Mouse (Mus musculus): ENCODE results near the gene Zcchc18. TPM values are rescaled to one million over a fixed set of nuclear protein-coding genes. Genes with fewer than 3 reads are reported as not detected.
"Not testable (repeated sequence)": the region's sequence is repeated elsewhere in the genome, so short reads cannot be mapped to it uniquely, and the experiment has no call there.

The Zcchc18 gene
- 82.3 and 88.8 TPM in 2 replicates for polyA plus RNA-seq (2014; fragmentation: Nextera tagmentation; extraction: Ambion mirVana)

DNA sequence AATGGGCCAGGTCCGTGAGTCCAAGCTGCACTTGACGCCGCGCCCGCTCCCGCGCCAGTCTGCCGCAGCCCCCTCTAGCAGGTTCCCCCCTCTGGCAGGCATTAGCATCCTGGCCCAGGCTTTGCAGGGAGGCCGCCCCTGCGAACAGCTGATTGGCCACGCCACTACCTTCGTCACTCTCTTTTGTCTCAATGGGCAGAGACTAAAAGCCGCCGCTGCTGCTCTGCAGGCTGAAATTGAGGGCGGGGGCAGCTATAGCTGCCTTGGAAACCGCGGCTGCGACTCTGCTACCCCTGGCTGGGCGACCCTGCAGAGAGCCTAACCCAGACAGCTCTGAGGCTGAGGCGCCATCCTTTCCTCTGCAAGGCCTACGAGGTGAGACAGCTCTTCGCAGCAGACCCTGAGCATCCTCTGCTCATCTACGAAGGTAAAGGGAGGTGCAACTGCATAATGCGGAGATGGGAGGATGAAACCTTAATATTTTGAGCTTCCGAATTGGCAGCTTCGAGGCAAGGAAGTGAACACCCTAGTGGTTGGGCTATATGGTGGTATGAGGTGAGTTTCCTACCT lies at the start of gene Zcchc18:
Gene Zcchc18 (plus strand): TSS at position 178 of the 570 bp plus-strand sequence.
- WGBS = 20% methylated on average over 26 of the region's 26 CpGs
- peak within 1 kb of the TSS; percentile 32 for H3K4me3 ChIP-seq (ENCODE audit: low read depth, low read length)
- peak within 1 kb of the TSS; percentile 46 for H3K9ac ChIP-seq (ENCODE audit: low read length)
- no peaks in the 10 kb centered on the region for H3K4me1 ChIP-seq (ENCODE audit: control insufficient read depth, insufficient read depth, low read length)
- no peaks in the 10 kb centered on the region for H3K36me3 ChIP-seq (ENCODE audit: control insufficient read depth, insufficient read depth, low read length)
- H3K27me3 ChIP-seq (ENCODE audit: control insufficient read depth, insufficient read depth, low read length) = 0 out of 2 replicates have a peak, but pooled peaks cover 2% of the 10 kb centered on the region
- DNase-seq (ENCODE audit: low spot score) (peak; percentile 85), ATAC-seq (ENCODE audit: insufficient read depth, low FRiP score, low TSS enrichment) (peak; percentile 100)
- 0 out of 2 replicates have a peak within 1 kb of the TSS, but pooled peaks have one; percentile 27 for H3K27ac ChIP-seq (ENCODE audit: low read depth, low read length)
- H3K9me3 ChIP-seq (ENCODE audit: control insufficient read depth, low read length) = no peaks in the 10 kb centered on the region
- H3K4me2 ChIP-seq (ENCODE audit: low read depth) = peak within 1 kb of the TSS; percentile 47

DNA sequence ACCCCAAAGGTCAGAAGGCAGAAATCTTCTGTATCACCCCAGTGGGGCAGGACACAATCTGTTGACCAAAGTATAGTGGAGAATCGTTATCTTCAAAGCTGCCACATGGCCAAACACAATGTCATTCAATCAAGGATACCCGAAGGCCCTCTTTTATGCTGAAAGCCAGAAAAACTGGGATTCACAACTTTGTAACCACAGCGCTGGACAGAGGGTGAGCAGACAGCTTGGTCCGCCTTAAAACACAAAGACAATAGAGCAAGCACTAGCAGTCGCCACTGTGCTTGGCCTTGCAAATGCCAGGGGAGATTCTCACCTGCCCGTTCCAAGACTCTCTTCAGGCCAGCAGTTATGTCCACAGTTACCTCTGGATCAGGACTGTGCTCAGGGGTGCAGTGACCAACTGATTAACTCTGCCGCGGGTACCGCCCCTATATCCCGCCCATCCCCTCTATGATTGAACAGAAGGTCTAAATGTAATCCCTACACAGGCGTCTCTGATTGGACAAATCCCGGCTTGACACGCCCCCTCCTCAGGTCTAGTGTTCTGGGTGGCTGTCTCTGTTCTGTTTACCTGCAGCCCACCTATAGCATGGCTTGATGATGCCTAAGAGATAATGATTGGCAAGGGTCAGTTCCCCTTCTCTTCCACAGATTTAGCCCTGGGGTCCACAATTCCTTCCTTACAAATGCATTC lies 35.2 kb upstream of the Zcchc18 start:
- WGBS = 31% methylated on average over 13 of the region's 13 CpGs
- not testable (repeated sequence) for H3K27ac ChIP-seq (ENCODE audit: low read depth, low read length); H3K9ac ChIP-seq (ENCODE audit: low read length); H3K4me1 ChIP-seq (ENCODE audit: control insufficient read depth, insufficient read depth, low read length); H3K4me3 ChIP-seq (ENCODE audit: low read depth, low read length); H3K36me3 ChIP-seq (ENCODE audit: control insufficient read depth, insufficient read depth, low read length); H3K9me3 ChIP-seq (ENCODE audit: control insufficient read depth, low read length); H3K27me3 ChIP-seq (ENCODE audit: control insufficient read depth, insufficient read depth, low read length)
- DNase-seq (ENCODE audit: low spot score) (peak; percentile 64), ATAC-seq (ENCODE audit: insufficient read depth, low FRiP score, low TSS enrichment) (peak; percentile 99)
- H3K4me2 ChIP-seq (ENCODE audit: low read depth) = peak overlapping the region; percentile 41

DNA sequence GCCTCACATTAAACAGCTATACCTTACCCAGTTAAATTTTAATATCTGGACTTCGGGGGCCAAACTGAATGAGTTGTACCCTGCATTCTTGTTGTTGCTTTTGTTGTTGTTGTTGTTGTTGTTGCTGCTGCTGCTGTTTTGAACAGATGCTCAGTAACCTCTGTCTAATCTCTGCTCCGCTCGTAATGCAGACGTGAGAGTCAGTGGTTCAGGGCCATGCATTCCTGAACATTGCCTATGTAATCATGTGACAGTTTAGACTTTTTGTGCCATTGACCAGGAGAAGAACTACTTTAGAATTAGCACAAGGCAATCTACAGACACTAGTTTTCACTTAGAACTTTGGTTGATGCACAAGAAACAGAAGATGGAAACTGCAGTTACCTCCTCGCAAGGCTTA lies 34.7 kb upstream of the Zcchc18 start:
- H3K36me3 ChIP-seq (ENCODE audit: control insufficient read depth, insufficient read depth, low read length); H3K4me1 ChIP-seq (ENCODE audit: control insufficient read depth, insufficient read depth, low read length); H3K4me2 ChIP-seq (ENCODE audit: low read depth); DNase-seq (ENCODE audit: low spot score); H3K27ac ChIP-seq (ENCODE audit: low read depth, low read length); H3K9ac ChIP-seq (ENCODE audit: low read length); H3K9me3 ChIP-seq (ENCODE audit: control insufficient read depth, low read length); H3K27me3 ChIP-seq (ENCODE audit: control insufficient read depth, insufficient read depth, low read length); H3K4me3 ChIP-seq (ENCODE audit: low read depth, low read length): not testable (repeated sequence)
- ATAC-seq (ENCODE audit: insufficient read depth, low FRiP score, low TSS enrichment) = 0 out of 2 replicates have a peak, but pooled peaks have one; percentile 32
- WGBS = 64% methylated on average over 5 of the region's 5 CpGs

DNA sequence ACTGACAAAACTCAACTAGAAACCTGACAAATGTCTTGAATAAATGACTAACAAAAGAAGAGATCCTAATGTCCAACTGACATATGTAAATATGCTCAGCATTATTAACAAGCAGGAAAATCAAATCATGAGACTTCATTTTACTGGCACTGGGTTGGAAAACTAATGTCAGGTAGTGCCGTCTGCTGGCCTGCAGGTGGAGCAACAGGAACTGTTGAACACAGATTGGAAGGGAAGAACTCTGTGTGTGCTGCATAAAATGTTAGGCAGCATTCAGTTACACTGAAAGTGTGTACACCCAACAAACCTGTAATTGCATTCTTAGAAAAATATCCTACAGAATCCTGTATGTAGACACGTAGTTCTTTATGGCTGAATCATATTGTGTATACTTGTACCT lies 33.3 kb upstream of the Zcchc18 start:
- H3K4me1 ChIP-seq (ENCODE audit: control insufficient read depth, insufficient read depth, low read length) = no peaks in the 10 kb centered on the region
- H3K27me3 ChIP-seq (ENCODE audit: control insufficient read depth, insufficient read depth, low read length) = no peaks in the 10 kb centered on the region
- ATAC-seq (ENCODE audit: insufficient read depth, low FRiP score, low TSS enrichment) (no peak), DNase-seq (ENCODE audit: low spot score) (no peak)
- no peak overlapping the region for H3K27ac ChIP-seq (ENCODE audit: low read depth, low read length)
- no peak overlapping the region for H3K4me2 ChIP-seq (ENCODE audit: low read depth)
- no peak overlapping the region for H3K4me3 ChIP-seq (ENCODE audit: low read depth, low read length)
- H3K9me3 ChIP-seq (ENCODE audit: control insufficient read depth, low read length) = no peaks in the 10 kb centered on the region
- no peaks in the 10 kb centered on the region for H3K36me3 ChIP-seq (ENCODE audit: control insufficient read depth, insufficient read depth, low read length)
- WGBS = 23% methylated on average over 2 of the region's 2 CpGs
- H3K9ac ChIP-seq (ENCODE audit: low read length) = no peak overlapping the region

DNA sequence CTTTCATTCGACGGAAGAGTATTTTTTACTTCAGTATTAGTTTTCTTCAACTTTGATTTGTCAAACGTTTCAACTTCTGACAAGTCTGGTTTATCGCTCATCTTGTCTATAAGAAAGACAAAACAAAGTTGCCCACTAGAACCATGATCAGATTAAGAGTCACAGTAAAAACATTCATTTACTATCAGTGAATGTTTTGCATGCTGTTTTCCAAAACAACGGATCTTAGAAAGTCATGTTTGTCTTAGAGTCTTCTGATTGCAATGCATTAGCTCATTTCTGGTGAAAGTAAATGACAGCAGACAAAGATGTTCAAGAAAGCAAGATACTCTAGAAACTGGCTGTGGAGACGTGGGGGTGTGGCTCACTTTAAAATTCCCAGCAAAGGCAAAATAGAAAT lies 17.6 kb upstream of the Zcchc18 start, which contains the start of gene Tmsb15b2:
Gene Tmsb15b2 (minus strand): TSS at position 101 of the 400 bp plus-strand sequence.
- not testable (repeated sequence) for DNase-seq (ENCODE audit: low spot score); H3K27ac ChIP-seq (ENCODE audit: low read depth, low read length)

DNA sequence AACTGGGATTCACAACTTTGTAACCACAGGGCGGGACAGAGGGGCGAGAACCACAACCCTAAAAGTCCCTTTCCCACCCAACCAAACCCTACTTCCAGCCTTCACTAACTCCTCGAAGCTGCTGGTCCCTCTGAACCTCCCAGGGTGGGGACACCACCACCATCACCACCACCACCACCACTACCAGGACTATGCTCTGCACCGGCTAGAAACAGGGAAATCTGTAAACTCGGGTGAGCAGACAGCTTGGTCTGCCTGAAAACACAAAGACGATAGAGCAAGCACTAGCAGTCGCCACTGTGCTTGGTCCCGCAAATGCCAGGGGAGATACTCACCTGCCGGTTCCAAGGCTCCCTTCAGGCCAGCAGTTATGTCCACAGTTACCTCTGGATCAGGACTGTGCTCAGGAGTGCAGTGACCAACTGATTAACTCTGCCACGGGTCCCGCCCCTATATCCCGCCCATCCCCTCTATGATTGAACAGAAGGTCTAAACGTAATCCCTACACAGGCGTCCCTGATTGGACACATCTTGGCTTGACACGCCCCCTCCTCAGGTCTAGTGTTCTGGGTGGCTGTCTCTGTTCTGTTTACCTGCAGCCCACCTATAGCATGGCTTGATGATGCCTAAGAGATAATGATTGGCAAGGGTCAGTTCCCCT lies 16.4 kb upstream of the Zcchc18 start, which contains the start of the genes Tmsb15l and Tmsb15b1:
Gene Tmsb15l (minus strand): TSS at position 446 of the 661 bp plus-strand sequence.
Gene Tmsb15b1 (minus strand): TSS at position 451 of the 661 bp plus-strand sequence.
- H3K4me2 ChIP-seq (ENCODE audit: low read depth) = peak within 1 kb of the TSS; percentile 41
- H3K27ac ChIP-seq (ENCODE audit: low read depth, low read length) = no peak within 1 kb of the TSS
- WGBS = 30% methylated on average over 15 of the region's 15 CpGs
- no peaks in the 10 kb centered on the region for H3K9me3 ChIP-seq (ENCODE audit: control insufficient read depth, low read length)
- H3K9ac ChIP-seq (ENCODE audit: low read length) = 0 out of 2 replicates have a peak within 1 kb of the TSS, but pooled peaks have one; percentile 18
- H3K4me3 ChIP-seq (ENCODE audit: low read depth, low read length) = peak within 1 kb of the TSS; percentile 34
- no peaks in the 10 kb centered on the region for H3K27me3 ChIP-seq (ENCODE audit: control insufficient read depth, insufficient read depth, low read length)
- ATAC-seq (ENCODE audit: insufficient read depth, low FRiP score, low TSS enrichment) = peak; percentile 100
- no peaks in the 10 kb centered on the region for H3K4me1 ChIP-seq (ENCODE audit: control insufficient read depth, insufficient read depth, low read length)
- no peaks in the 10 kb centered on the region for H3K36me3 ChIP-seq (ENCODE audit: control insufficient read depth, insufficient read depth, low read length)
- peak; percentile 68 for DNase-seq (ENCODE audit: low spot score)

More for the DNA sequence above, 17.6 kb upstream of the Zcchc18 start, which contains the start of gene Tmsb15b2:
- WGBS = 84% methylated on average over 6 of the region's 6 CpGs
- not testable (repeated sequence) for H3K36me3 ChIP-seq (ENCODE audit: control insufficient read depth, insufficient read depth, low read length); ATAC-seq (ENCODE audit: insufficient read depth, low FRiP score, low TSS enrichment); H3K4me1 ChIP-seq (ENCODE audit: control insufficient read depth, insufficient read depth, low read length); H3K9ac ChIP-seq (ENCODE audit: low read length); H3K27me3 ChIP-seq (ENCODE audit: control insufficient read depth, insufficient read depth, low read length); H3K9me3 ChIP-seq (ENCODE audit: control insufficient read depth, low read length)
- Histone ChIP-seq H3K4me3 (ENCODE audit: low read depth, low read length) (peak within 1 kb of the TSS; percentile 34), H3K4me2 (ENCODE audit: low read depth) (peak within 1 kb of the TSS; percentile 41)

DNA sequence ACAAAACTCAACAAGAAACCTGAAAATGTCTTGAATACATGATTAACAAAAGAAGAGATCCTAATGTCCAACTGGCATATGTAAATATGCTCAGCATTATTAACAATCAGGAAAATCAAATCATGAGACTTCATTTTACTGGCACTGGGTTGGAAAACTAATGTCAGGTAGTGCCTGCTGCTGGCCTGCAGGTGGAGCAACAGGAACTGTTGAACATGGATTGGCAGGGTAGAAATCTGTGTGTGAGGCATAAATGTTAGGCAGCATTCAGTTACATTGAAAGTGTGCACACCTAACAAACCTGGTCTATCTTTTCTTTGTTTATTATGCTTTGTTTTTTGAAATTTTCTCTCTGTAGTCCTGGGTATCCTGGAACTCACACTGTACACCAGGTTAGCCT lies 14.3 kb upstream of the Zcchc18 start:
- no peaks in the 10 kb centered on the region for H3K27me3 ChIP-seq (ENCODE audit: control insufficient read depth, insufficient read depth, low read length)
- DNase-seq (ENCODE audit: low spot score) = no peak
- ATAC-seq (ENCODE audit: insufficient read depth, low FRiP score, low TSS enrichment) = no peak
- no peak overlapping the region for H3K27ac ChIP-seq (ENCODE audit: low read depth, low read length)
- no peak overlapping the region for H3K4me3 ChIP-seq (ENCODE audit: low read depth, low read length)
- no peaks in the 10 kb centered on the region for H3K36me3 ChIP-seq (ENCODE audit: control insufficient read depth, insufficient read depth, low read length)
- H3K4me2 ChIP-seq (ENCODE audit: low read depth) = no peak overlapping the region
- H3K4me1 ChIP-seq (ENCODE audit: control insufficient read depth, insufficient read depth, low read length) = no peaks in the 10 kb centered on the region
- no peak overlapping the region for H3K9ac ChIP-seq (ENCODE audit: low read length)
- H3K9me3 ChIP-seq (ENCODE audit: control insufficient read depth, low read length) = no peaks in the 10 kb centered on the region

DNA sequence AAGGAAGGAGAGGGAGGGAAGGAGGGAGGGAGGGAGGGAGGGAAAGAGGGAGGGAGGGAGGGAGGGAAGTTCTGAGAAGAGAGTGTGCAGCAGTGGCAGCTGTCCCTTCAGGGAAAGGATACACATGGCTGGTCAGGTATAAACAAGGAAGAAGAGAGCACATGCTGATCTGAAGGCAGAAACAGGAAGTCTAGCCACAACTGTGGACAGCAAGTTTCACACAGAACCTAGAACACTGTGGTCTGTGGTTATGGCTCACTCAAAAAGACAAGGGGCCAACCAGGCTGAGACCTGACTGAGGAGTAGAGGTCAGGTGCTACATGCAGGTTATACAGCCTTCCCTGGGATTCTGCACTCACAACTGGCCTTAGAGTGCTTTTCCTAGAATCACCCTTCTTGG lies 6.9 kb upstream of the Zcchc18 start:
- ATAC-seq (ENCODE audit: insufficient read depth, low FRiP score, low TSS enrichment) = no peak
- H3K4me2 ChIP-seq (ENCODE audit: low read depth) = no peak overlapping the region
- DNase-seq (ENCODE audit: low spot score) = no peak
- no peaks in the 10 kb centered on the region for H3K36me3 ChIP-seq (ENCODE audit: control insufficient read depth, insufficient read depth, low read length)
- H3K4me3 ChIP-seq (ENCODE audit: low read depth, low read length) = no peak overlapping the region
- H3K27me3 ChIP-seq (ENCODE audit: control insufficient read depth, insufficient read depth, low read length) = no peaks in the 10 kb centered on the region
- no peaks in the 10 kb centered on the region for H3K4me1 ChIP-seq (ENCODE audit: control insufficient read depth, insufficient read depth, low read length)
- no peak overlapping the region for H3K9ac ChIP-seq (ENCODE audit: low read length)
- H3K9me3 ChIP-seq (ENCODE audit: control insufficient read depth, low read length) = no peaks in the 10 kb centered on the region
- H3K27ac ChIP-seq (ENCODE audit: low read depth, low read length) = no peak overlapping the region
